Mouse (Mus musculus) frontal cortex, adult 2 months (tissue): ENCODE results near the gene Asb13. TPM values are rescaled to one million over a fixed set of nuclear protein-coding genes. Genes with fewer than 3 reads are reported as not detected.

Experiments
- DNase-seq, 2 experiments: peaks; one replicate each; pipeline ENCODE4 v3.0.0; 2022; ENCODE audit warnings: low spot score in 1 of 2; ENCODE audit errors: extremely low spot score in 1 of 2
- polyA plus RNA-seq: library from polyadenylated mRNA; depleted of rRNA; stranded (reverse); fragments of >200 nt; gene quantifications from 2 replicates; pipeline ENCODE4 v1.2.3, GENCODE M21; 2012; rRNA removed

Gene Asb13
- polyA plus RNA-seq, 1 experiment, result 36.6 TPM

DNA sequence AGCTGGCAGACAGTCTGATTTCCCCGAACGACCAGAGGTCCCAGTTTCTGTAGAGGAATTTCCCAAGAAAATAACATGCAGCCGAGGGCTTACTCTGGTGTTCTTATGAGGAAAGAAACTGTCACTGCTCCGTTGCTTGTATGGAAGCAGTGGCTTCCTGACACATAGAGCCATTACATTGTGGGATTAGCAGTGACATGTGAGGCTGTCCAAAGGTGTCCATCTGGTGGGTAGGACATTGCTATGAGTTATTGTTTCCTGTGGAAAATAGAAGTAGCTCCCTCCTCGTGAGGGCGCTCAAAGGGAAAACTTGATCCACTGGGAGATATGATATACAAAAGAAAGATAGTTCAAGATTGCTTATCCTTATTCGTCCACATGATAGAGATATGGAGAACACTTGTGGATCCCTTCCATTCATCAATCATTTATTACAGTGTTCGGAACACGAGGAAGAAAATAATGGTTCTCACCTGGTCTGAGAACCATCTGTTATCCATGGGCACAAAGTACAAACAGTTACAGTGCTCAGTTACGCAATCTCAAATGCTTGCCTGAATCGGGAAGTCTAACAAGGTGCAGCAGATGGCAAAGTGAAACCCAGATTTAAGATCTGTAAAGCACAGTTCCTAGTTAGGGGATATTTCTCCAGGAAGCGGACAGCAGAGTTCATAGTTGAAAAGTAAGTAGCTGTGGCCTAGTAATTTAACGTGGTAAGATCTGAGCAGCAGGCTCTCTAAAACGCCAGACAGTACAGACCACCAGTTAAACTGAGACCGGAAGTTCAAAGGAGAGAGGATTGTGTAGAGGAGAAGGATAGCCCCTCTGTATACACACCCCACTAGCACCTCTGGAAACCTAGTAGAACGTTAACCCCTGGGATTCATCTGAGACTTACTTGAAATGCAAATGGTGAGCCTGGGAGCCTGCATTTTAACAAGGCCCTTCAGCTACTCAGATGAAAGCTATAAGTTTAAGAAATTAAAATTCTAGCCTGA, 25.6 kb downstream of the Asb13 start:
- DNase-seq, result no peak

DNA sequence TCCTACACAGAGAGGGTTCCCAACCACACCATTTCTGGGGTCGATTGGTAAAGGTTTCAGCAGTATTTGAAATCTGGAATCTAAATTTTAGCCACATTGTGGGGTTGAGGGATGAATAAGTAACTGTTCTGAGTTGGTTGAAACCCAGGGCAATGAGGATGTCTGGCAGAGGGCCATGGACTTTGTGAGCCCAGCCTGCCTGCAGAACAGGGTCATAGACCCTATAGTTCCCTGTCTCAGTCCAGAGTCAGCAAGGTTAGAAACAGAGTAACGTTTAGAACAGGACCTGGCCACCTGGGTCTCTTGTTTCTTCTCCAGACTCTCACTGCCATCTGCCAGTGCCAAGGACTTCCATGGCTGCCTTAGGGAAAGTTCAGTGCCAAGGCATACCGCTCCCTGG, 30.4 kb downstream of the Asb13 start:
- no peak for DNase-seq

DNA sequence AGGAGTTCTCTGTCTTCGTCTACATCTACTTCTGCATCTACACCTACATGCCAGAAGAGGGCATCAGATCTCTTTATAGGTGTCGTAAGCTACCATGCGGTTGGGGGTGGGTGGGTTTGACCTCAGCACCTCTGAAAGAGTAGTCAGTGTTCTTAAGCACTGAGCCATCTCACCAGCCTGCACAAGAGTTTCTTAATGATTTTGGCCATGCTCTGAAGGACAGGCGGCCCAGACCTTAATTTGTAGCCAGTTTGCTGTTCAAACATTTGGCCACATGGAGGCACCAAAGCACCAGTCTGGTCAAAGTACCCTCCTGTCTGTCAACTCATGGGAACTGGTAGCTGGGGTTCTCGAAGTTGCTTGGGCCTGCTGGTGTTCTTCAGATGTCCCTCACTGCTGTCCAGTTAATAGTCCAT, 31.5 kb downstream of the Asb13 start:
- peak; percentile 25 to 75 for DNase-seq

DNA sequence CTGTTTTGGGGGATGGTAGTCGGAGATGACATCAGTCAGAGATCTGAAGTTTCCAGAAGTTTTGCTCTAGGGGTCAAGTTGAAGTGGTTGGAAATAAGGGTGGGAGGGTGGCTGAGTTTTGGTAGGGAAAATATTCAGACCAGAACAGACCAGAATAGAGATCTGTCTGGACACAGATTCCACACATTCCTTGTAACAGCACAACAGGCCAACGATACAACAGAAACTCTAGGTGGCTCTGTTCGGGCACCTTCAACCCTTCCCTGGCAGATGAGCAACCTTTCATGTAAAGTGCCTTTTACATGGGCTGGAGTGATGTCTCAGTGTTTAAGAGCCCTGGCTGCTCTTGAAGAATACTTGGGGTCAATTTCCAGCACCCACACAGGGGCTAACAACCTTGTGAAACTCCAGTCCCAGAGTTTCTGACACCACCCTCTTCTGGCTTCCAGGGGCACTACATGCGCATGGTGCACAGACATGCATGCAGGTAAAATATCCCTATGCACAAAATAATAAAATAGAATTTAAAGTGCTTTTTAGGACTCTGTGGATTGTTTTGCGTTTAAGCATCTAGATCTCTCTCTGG, 33.5 kb downstream of the Asb13 start:
- no peak for DNase-seq

DNA sequence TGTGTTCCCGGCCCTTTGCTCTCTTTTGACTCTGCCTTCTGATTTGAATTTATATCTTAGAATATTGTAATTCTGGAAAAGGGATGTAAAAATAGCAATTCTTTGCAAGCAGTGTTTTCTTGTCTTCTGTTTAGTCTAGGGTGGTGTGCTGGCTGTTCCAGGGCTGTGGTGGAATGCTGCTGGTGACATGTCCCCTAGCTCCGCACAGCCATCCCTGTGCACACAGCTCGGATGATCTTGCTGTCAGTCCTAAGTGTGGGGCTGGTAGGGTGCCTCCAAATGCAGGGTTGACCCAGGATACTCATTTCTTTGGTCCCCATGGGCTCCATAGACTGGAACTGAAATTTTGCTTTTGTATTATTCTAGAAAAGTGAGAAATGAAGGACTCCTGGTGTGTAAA, 34.2 kb downstream of the Asb13 start:
- no peak for DNase-seq

DNA sequence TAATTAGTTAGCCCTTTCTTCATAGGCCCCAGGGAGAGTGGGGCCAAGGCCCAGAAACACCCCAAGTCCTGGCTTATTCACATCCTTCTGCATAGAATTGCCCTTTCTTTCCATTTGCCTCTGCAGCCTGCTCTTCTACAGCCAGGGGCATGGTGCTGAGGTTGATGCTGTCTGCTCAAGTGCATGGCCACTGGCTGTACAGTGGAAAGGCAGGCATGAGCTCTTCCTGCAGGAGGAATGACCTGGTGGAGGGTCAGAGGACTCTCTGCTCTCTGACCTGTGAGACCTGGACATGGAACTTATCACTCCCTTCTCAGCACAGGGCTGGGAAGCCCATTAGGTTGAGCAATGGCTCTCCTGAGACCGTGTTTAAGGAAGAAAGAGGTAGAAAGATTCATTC, 35.8 kb downstream of the Asb13 start:
- no peak for DNase-seq

DNA sequence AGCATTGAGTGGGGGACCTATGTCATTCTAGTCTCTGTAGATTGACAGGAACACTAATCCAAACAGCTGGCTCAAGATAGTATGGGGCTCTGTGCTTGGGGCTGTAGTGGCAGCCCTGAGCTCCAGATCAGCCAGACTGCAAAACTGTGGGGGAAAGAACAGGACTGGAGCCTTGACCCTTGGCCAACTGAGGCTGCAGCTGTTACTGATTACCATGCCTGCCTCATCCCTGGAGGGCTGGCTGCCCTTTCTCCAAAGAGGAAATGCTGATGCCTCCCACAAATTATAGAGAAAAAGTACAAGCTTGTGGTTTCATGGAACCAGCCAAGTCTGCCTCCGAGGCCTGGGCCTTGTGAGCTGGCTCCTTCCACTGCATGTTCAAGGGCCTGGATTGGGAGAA, 36.2 kb downstream of the Asb13 start:
- DNase-seq, result no peak

DNA sequence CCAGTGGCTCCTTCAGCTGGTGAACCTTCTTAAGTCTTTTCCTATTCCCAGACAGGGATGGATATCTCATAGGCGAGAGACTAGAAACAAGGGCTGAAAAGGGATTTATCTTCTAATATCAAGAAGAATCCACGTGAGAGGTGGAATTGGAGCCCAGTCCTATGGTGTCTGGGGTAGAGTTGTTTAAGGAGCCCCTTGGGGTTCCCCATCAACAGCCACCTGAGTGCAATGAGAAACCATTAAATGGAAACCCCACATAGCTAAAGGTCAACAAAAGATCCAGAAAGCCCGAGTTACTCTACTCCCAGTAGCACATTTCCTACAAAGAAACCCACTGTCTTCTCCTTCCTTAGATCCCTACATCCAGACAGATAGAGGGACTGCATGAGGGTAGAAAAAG, 39.3 kb downstream of the Asb13 start:
- no peak for DNase-seq

DNA sequence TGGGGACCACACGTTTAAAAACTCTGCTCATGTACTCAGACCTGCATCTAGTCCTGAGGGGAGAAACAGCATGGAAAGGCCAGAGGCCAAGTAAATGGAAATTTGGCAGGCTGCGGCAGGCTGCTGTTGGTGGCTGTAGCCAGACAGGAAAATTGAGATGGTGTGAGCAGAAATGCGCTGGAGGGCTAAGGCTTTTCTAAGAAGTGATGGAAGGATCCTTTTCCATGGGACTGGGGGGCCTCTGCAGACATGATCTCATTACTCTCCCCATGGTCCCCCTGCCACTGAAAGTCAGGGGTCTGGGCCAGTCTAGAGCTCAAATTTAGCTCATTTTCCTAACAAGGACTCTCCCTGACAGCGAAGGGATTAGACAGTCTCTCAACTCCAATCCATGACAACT, 39.8 kb downstream of the Asb13 start:
- no peak for DNase-seq

DNA sequence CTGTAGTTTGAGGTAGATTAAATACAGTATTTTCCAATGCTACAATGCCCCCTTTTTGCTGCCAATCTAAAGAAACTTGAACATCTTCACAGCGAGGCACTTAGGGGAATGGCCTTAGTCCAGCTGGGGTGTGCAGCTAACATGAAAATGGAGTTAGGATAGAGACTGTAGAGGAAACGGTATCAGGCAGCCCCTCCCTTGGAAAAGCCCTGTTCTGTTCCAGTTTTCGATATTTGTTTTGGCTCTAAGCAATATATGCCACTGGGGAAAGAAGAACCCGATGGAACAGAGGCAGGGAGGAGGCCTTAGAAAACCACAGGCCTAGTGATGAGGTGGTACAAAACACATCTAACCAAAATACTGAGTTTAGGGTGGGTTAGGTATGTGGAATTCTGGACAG, 42.0 kb downstream of the Asb13 start:
- no peak for DNase-seq

DNA sequence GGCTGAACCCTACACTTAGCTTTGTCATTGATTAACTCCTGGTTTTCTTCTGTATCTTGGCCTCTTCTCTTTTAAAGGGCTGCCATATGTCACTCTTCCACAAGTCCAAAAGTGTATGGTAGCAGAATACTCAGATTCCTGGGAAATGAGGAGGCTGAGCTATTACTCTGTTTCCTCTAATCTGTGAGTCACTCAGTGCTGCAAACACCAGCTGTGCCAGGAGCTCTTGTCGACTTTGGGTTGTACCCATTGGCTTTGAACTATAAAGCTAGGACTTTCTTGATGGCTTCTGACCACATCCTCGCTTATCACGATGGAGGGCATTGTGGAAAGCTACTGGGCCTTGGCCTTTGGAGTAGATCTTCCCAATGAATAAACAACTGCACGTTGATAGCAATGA, 45.3 kb downstream of the Asb13 start:
- DNase-seq, result no peak

DNA sequence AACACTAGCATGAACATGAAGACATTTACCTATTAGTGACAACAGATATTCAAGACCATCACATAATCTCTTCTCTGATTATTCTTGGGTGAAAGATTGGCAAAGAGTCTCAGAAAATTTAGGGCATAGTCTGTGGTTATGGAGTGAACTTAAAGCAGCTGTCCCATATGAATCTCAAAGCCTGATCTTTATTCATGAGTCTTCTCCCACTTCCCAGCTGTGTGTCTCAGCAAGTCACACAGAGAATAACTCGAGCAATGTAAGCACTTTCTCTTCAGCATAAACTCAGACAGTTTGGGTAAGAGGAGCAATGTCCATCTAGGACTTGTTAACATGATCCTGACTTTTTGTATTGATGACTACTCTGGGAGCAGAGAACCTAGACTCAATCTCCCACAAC, 52.5 kb downstream of the Asb13 start:
- DNase-seq, result peak in 1 of 2 experiments; percentile 20

DNA sequence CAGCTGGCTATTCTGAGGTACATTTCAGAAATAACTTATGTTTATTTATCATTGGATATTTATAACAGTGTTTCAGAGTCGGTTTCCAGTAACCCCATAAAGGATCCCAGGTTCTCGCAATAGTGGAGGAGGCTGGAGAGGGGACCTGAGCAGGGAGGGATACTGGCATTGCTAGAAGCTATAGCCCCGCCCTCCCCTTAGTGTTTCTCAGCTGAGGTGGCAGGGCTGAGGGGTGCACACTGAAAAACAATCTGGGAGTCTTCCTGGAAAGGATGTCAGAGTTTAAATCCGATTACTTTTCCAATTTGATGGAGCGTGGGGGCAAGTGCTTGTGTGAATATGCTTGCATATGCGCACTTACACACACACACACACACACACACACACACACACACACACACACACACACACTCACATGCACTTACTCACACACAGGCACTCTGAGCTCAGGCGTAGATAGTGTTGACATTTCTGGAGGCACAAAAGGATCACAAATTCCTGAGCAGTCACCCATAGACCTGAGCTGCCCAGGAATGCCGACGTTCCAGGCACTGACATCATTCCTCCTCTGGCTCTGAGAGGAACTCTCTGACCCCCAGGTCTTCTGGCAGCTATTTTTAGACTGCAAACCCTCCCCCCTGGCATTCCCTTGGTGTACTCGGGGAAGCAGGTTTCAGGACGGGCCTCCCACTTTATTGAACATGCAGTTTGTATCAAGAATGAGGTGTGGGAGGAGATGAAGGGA, 60.9 kb downstream of the Asb13 start:
- DNase-seq, result peak in 1 of 2 experiments; percentile 13

DNA sequence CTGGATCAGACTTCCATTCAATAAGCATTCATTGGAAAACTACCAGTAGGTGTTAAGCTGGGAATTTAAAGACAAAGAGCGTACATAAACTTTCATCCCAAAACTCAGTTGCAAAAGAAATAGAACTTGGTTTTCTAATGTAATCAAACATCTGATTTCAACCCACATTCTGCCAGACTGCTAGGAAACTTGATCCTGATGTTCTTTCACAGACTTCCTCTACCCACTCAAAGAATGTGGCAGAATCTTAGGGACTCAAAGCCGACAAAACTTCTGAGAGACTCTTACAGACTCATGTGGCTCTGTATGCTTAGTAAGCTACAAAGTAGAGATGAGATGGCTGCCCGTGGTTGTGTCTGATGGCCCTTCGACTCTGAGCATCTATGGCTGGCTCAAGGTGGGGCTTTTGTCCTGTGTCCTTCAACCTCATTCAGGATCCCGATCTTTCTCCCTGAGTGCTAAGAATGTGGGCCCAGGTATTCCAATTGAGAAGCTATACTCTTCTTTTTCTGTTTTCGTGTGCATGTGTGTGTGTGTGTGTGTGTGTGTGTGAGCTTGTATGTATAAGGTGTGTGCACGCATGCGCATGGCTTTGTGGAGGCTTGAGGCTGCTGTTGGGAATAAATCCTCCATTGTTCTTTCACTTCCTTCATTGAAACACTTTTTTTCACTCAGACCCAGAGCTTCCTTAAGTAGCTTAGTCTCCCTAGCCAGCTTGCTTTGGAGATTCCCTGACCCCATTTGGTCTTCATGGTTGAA, 63.3 kb downstream of the Asb13 start:
- DNase-seq, result peak; percentile 32 to 52

DNA sequence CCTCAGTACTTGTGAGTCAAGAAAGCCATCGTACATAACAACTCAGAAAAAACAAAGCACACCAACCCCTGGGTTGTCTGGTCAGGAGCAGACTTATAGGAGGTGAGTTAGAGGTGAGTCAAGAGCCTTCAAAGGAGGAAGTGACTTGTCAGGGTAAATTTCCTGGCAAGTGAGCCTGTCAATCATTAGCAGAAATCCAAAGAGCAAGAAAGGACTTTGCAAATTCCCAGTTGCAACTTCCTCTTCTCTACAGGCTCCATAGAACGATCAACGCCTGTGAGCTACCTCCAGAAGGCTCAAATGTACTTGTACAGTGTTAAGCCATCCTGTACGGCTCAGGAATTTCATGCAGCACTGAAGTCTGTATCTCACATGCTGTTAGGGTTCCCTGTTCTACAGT, 66.9 kb downstream of the Asb13 start:
- DNase-seq, result no peak

Other genes with a start within 250 kb of the Asb13 start
- gene Gdi2, start 96.0 kb upstream of the Asb13 start, polyA plus RNA-seq, result 201 and 228 TPM in 2 replicates
- 16.5 and 16.8 TPM in 2 replicates for gene Fam208b, start 22.9 kb upstream of the Asb13 start, polyA plus RNA-seq
- gene Calml3, start 170.3 kb downstream of the Asb13 start, polyA plus RNA-seq, result not detected in 2 replicates
- gene Calm4, start 203.7 kb downstream of the Asb13 start, polyA plus RNA-seq, result not detected in 2 replicates
- not detected in 2 replicates for gene Calm5, start 220.1 kb downstream of the Asb13 start, polyA plus RNA-seq